Mouse (Mus musculus): ENCODE measurements around the gene Atp5g1. TPM values are rescaled to one million over a fixed set of nuclear protein-coding genes. Genes with fewer than 3 reads are reported as not detected.

Gene Atp5g1
- total RNA-seq, 2 experiments from 2014 or later: 328 to 333 TPM

DNA sequence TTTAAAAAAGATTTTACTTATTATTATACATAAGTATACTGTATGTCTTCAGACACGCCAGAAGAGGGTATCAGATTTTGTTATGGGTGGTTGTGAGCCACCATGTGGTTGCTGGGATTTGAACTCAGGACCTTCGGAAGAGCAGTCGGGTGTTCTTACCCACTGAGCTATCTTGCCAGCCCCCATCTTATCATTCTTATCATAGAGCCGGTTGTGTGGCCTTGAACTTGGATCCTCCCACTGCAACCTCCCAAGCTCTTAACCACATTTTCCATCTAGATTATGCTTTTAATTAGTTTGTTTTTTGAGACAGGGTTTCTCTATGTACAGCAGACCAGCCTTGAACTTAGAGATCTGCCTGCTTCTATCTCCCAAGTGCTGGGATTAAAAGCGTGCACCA, 38.0 kb downstream of the Atp5g1 start:
- Histone ChIP-seq H3K4me3 (no peak overlapping the region), H3K27ac (no peak overlapping the region)
- DNase-seq (ENCODE audit: extremely low spot score in 1 of 2, low spot score in 2 of 2): no peak
- TF ChIP-seq CTCF (IDR thresholded peaks at IDR 0.05): no peak
- intact Hi-C loops (cut with DNase I): no loop called here

DNA sequence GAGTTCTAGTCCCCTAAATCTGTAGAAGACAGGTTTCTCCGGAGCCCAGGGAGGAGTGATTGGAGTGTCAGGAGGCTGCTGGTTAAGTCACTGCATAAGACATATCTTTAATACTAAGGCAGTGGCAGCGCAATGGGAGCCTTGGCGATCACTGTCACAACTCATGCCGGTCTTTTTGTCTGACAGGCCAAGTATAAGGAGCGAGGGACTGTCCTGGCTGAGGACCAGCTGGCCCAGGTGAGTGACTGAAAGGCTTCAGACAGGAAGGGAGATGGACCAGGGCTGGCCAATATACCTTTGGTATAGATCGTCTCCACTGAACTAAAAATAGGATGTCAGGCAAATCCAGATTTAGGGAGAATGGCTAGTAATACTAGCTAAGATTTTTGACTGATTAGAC, 40.3 kb downstream of the Atp5g1 start:
- intact Hi-C loops (cut with DNase I): loop anchor here (2.0 kb wide), 1 partner anchor 30 kb away; the partner anchor contains the start of gene Ube2z
- Histone ChIP-seq H3K4me3 (peak overlapping the region; percentile 90), H3K27ac (peak overlapping the region; percentile 74)
- no peak for DNase-seq (ENCODE audit: extremely low spot score in 1 of 2, low spot score in 2 of 2)
- TF ChIP-seq CTCF (IDR thresholded peaks at IDR 0.05): no peak

DNA sequence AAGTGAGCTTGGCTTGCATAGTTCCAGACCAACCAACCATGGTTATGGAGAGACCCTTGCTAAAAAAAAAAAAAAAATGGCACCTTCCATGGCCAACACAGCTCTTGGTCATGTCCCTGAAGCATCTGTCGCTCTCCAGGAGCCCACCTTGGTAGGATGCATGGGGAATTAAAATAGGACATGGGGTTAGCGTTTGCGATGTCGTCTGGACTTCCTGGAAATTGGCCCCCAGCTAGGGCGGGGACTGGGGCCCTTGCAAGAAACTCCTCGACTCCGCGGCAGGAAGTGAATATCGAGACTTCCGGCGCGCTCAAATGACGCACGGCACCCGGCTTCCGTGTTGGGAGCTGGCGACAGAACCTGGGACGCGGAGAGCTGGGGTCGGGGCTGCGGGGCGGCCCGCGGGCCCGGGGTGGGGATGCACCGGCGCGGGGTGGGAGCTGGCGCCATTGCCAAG, 40.8 kb downstream of the Atp5g1 start, which contains the start of gene Snf8:
Snf8 (plus strand) TSS at position 290 of the 457 bp plus-strand sequence.
- no peak for TF ChIP-seq CTCF (IDR thresholded peaks at IDR 0.05)
- intact Hi-C loops (cut with DNase I): loop anchor here (2.0 to 5.0 kb wide), 3 partner anchors 30 to 207 kb away; partner anchors contain the start of gene Ube2z
- peak within 1 kb of the TSS; percentile 90 for H3K4me3 ChIP-seq
- peak within 1 kb of the TSS; percentile 74 for H3K27ac ChIP-seq
- DNase-seq (ENCODE audit: extremely low spot score in 1 of 2, low spot score in 2 of 2): peak; percentile 95 to 96

DNA sequence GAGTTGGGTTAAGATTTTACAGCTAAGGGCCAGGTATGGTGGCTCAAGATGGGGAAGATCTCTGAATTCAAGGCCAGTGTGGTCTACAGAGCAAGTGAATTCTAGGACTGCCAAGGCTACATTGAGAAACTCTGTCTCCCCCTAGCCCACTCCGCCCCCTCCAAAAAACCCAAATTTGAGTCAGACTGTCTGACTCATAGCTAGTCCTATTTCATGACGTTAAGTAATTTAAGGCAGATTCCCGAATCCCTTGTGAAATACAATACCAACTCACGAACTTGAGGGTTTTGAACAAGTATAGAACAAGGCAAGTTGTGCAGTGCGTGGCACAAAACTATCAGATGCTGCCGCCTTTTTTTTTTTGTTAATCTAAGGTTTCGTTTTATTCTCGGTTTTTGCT, 41.4 kb downstream of the Atp5g1 start:
- no peak overlapping the region; the same call in 1 of the 2 replicates for H3K27ac ChIP-seq
- DNase-seq (ENCODE audit: extremely low spot score in 1 of 2, low spot score in 2 of 2): no peak
- peak overlapping the region; percentile 90 for H3K4me3 ChIP-seq
- intact Hi-C loops (cut with DNase I): loop anchor here (2.0 to 5.0 kb wide), 3 partner anchors 31 to 207 kb away; partner anchors contain the start of gene Ube2z
- no peak for TF ChIP-seq CTCF (IDR thresholded peaks at IDR 0.05)

DNA sequence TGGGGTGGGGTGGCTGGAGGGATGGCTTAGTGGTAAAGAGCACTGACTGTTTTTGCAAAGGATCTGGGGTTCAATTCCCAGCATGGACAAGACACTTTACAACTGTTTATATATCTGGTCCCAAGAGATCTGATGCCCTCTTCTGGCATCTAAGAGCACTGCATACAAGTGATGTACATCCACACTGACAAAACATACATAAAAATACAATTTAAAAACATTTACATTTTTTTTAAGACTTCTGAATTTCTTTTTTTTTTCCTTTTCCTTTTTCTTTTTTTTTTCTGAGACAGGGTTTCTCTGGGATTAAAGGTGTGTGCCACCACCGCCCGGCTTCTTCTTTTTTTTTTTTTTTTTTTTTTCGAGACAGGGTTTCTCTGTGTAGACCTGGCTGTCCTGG, 42.2 kb downstream of the Atp5g1 start:
- TF ChIP-seq CTCF (IDR thresholded peaks at IDR 0.05): peak; percentile 33
- DNase-seq (ENCODE audit: extremely low spot score in 1 of 2, low spot score in 2 of 2): no peak
- no peak overlapping the region for H3K27ac ChIP-seq
- intact Hi-C loops (cut with DNase I): loop anchor here (5.0 kb wide), 2 partner anchors 156 to 206 kb away; no protein-coding TSS in a partner anchor
- H3K4me3 ChIP-seq: no peak overlapping the region

DNA sequence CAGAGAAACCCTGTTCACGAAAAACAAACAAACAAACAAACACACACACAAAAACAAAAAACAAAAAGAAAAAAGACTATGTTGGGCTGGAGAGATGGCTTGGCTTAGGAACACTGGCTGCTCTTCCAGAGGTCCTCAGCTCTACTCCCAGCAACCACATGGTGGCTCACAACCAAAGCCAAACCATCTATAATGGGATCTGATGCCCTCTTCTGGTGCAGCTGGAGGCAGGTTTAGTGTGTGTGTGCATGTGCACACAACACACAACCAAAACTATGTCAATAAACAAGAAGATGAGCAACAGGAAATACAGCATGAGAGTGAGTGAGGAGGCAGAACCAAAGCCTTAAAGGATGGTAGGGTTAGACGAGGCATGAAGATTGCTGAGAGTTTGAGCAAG, 43.8 kb downstream of the Atp5g1 start:
- no peak overlapping the region for H3K27ac ChIP-seq
- intact Hi-C loops (cut with DNase I): loop anchor here (5.0 kb wide), 2 partner anchors 154 to 204 kb away; no protein-coding TSS in a partner anchor
- DNase-seq (ENCODE audit: extremely low spot score in 1 of 2, low spot score in 2 of 2): no peak
- TF ChIP-seq CTCF (IDR thresholded peaks at IDR 0.05): no peak
- no peak overlapping the region for H3K4me3 ChIP-seq

DNA sequence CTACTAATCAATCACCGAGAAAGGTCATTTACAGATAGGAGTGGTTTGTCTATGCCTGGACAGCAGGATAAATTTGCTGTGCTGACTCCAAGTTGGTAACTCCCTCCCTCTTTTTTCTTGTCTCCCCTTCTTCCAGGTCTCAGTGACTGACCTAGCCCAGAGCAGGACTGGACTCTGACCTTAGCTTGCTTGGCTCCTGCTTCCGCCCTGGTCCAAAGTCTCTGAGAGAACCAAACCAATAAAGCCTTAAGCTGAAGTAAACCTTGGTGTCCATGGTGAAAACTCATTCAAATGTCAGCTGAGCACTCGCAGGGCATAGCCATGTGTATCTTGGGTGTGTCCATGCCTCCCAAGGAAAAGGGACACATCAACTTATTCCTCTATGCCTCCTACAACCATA, 44.9 kb downstream of the Atp5g1 start:
- intact Hi-C loops (cut with DNase I): loop anchor here (5.0 kb wide), 2 partner anchors 153 to 203 kb away; no protein-coding TSS in a partner anchor
- no peak for TF ChIP-seq CTCF (IDR thresholded peaks at IDR 0.05)
- DNase-seq (ENCODE audit: extremely low spot score in 1 of 2, low spot score in 2 of 2): no peak
- Histone ChIP-seq H3K27ac (no peak overlapping the region), H3K4me3 (no peak overlapping the region)

DNA sequence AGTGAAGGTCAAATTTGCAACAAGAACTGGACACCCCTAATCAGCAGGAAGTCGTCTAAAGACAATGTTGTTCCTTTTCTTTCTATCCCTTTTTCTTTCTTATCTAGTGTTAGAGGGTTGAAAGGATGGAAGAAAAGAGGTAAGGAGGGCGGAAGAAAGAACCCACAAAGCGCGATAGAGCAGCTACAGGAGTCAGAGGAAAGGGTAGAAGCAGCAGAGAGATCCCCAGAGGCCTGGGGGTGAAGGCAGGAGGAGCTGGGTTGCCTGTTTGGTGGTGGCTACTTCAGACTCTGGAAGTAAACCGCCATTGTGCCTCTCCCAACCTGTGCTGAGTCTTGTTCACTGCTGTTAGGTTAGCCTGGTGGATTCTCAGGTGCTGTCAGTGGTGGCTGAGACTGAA, 47.3 kb downstream of the Atp5g1 start:
- intact Hi-C loops (cut with DNase I): no loop called here
- DNase-seq (ENCODE audit: extremely low spot score in 1 of 2, low spot score in 2 of 2): no peak
- TF ChIP-seq CTCF (IDR thresholded peaks at IDR 0.05): no peak
- Histone ChIP-seq H3K27ac (no peak overlapping the region), H3K4me3 (no peak overlapping the region)

DNA sequence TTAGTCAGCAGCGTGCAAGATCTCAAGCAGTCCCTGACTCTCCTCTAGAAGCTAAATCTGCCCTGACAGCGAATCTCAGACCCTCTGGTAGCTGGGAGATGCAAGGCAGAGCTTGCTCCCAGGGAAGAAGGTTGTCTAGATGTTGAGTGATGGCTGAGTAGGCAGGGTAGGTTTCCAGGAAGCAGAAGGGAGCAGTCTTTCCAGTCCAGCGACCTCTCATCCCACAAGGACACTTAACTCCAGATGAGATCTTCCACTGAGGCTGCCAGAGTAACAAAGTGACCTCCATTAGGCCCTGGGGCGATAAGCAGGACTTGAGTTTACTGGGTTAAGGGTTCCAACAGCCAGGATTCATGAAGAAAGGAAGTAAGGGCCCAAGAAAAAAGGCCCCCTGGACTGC, 54.8 kb downstream of the Atp5g1 start:
- no peak for TF ChIP-seq CTCF (IDR thresholded peaks at IDR 0.05)
- Histone ChIP-seq H3K4me3 (no peak overlapping the region), H3K27ac (no peak overlapping the region)
- intact Hi-C loops (cut with DNase I): no loop called here
- DNase-seq (ENCODE audit: extremely low spot score in 1 of 2, low spot score in 2 of 2): no peak

Other genes with a start within 250 kb of the Atp5g1 start
- gene Gngt2, start 238.5 kb downstream of the Atp5g1 start, total RNA-seq (2021): 1 to 10 TPM; 2.3 to 3.3 TPM
- gene Abi3, start 233.2 kb downstream of the Atp5g1 start, total RNA-seq (2021): 1 to 10 TPM; 7.6 to 9.4 TPM
- gene B4galnt2, start 160.8 kb downstream of the Atp5g1 start, total RNA-seq (2021): not detected
- gene Igf2bp1, start 69.7 kb downstream of the Atp5g1 start, total RNA-seq (2021): under 1 TPM; 0.23 to 0.45 TPM
- not detected for gene Gip, start 51.1 kb downstream of the Atp5g1 start, total RNA-seq (2021)
- gene Snf8, start 40.8 kb downstream of the Atp5g1 start, total RNA-seq (2021): 100 to 1,000 TPM; 102 to 103 TPM
- gene Ube2z, start 10.3 kb downstream of the Atp5g1 start, total RNA-seq (2021): 10 to 100 TPM; 53.5 to 57.9 TPM
- gene Calcoco2, start 36.3 kb upstream of the Atp5g1 start, total RNA-seq (2021): not detected
- gene Ttll6, start 58.1 kb upstream of the Atp5g1 start, total RNA-seq (2021): not detected
- not detected for gene Hoxb13, start 118.6 kb upstream of the Atp5g1 start, total RNA-seq (2021)
- gene Hoxb9, start 195.8 kb upstream of the Atp5g1 start, total RNA-seq (2021): not detected
- not detected for gene Hoxb8, start 206.2 kb upstream of the Atp5g1 start, total RNA-seq (2021)
- gene Hoxb7, start 211.0 kb upstream of the Atp5g1 start, total RNA-seq (2021): not detected
- gene Hoxb6, start 216.8 kb upstream of the Atp5g1 start, total RNA-seq (2021): not detected
- gene Hoxb5, start 227.7 kb upstream of the Atp5g1 start, total RNA-seq (2021): not detected
- gene Hoxb4, start 242.6 kb upstream of the Atp5g1 start, total RNA-seq (2021): not detected
- not detected for gene Hoxb3, start 247.7 kb upstream of the Atp5g1 start, total RNA-seq (2021)

All from left cerebral cortex, adult 2 months (tissue).